Mouse (Mus musculus): Measurements from ENCODE around the gene BC107364. TPM values are rescaled to one million over a fixed set of nuclear protein-coding genes. Genes with fewer than 3 reads are reported as not detected.
"Not testable (repeated sequence)": the region's sequence is repeated elsewhere in the genome, so short reads cannot be mapped to it uniquely, and the experiment has no call there.

Gene BC107364
- total RNA-seq, 2 experiments from 2014 or later = not detected

GRCm38 (mm10) chr3:96460568-96460870 is 8.4 kb upstream of the BC107364 start:
- intact Hi-C loops (cut with DNase I); DNase-seq (ENCODE audit: low spot score in 2 of 2): not testable (repeated sequence)

DNA sequence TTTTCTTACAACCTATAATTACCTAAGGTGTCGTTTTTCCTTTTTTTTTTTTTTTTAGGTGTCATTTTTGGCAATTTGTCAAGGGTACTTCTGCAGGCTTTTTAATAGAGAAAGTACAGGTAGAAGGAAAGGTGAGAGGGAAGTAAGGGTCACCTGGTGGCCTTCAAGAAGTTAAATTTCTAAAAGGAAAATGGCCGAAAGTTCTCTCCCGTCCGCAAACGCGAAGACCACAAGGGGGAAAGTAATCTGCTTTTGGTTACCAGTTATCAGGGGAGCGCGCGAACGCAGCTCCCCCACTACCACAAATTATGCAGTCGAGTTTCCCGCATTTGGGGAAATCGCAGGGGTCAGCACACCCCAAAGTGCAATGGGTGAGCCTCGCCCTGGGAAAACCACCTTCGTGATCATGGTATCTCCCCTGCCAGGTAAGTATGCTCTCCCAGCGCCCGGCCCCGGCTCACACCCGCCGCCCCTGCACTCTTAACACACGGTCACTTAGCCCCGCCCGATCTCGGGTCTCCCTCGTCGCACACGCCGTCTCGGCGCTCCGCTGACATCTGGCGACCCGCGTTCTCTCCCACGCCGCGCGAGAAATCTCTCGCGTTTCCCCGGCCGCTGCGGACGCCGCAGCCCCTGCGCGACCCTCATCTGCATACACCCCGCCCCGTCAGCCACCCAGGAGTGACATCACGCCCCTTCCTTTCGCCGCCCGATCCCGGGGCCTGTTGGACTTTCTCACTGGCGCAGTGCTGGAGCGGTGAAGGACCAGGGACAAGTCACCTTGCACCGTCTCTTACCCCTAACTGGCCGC is 7.9 kb upstream of the BC107364 start:
- intact Hi-C loops (cut with DNase I); DNase-seq (ENCODE audit: low spot score in 2 of 2): not testable (repeated sequence)

DNA sequence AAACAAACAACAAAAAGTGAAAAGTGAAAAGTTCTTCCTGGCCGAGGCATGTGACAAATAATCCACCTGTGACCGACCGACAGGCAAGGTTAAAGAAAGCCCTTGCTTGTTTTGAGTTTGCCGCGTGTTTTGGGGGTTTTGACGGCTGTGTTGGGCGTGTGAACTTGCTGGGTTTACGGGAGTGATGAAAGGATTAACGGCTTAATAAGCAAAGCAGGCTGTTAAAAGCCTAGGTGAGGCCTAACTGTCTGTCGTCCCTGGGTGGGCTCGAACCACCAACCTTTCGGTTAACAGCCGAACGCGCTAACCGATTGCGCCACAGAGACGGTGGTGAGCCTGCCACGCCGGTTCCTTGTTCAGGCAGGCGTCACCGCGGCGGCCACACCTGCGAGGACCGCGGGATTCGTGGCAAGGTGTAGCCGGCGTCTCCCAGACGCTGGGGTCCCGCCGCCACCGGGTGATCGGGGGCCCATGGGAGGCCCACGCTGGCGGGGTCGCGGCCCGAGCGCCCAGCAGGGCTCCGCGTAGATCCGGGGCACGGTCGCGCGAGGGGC is 6.9 kb upstream of the BC107364 start:
- intact Hi-C loops (cut with DNase I); DNase-seq (ENCODE audit: low spot score in 2 of 2): not testable (repeated sequence)

DNA sequence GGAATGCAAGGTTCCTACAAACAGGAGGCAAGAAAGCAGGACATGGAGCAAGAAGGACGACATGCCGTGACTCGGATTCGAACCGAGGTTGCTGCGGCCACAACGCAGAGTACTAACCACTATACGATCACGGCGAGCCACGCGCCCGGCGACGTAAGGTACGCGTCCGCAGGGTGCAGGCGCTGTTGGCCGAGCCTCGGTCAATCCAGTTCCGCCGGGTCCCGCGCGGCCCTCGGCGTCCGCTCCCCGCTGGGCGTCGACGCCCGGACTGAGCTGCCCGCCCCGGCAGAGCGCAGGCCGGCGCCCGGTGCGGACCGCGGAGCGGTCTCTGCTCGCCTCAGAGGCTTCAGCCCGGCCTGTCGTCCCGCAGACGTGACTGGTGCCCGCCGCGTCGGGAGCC is 5.9 kb upstream of the BC107364 start:
- intact Hi-C loops (cut with DNase I); DNase-seq (ENCODE audit: low spot score in 2 of 2): not testable (repeated sequence)

DNA sequence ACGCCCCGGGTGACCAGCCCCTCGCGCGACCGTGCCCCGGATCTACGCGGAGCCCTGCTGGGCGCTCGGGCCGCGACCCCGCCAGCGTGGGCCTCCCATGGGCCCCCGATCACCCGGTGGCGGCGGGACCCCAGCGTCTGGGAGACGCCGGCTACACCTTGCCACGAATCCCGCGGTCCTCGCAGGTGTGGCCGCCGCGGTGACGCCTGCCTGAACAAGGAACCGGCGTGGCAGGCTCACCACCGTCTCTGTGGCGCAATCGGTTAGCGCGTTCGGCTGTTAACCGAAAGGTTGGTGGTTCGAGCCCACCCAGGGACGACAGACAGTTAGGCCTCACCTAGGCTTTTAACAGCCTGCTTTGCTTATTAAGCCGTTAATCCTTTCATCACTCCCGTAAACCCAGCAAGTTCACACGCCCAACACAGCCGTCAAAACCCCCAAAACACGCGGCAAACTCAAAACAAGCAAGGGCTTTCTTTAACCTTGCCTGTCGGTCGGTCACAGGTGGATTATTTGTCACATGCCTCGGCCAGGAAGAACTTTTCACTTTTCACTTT is 847 bp downstream of the BC107364 start:
- DNase-seq (ENCODE audit: low spot score in 2 of 2); intact Hi-C loops (cut with DNase I): not testable (repeated sequence)

- DNase-seq (ENCODE audit: low spot score in 2 of 2); intact Hi-C loops (cut with DNase I): not testable (repeated sequence)
Observed at GRCm38 (mm10) chr3:96450586-96450896, 1.6 kb downstream of the BC107364 start.

GRCm38 (mm10) chr3:96449762-96450585 is 2.1 kb downstream of the BC107364 start:
- intact Hi-C loops (cut with DNase I); DNase-seq (ENCODE audit: low spot score in 2 of 2): not testable (repeated sequence)

DNA sequence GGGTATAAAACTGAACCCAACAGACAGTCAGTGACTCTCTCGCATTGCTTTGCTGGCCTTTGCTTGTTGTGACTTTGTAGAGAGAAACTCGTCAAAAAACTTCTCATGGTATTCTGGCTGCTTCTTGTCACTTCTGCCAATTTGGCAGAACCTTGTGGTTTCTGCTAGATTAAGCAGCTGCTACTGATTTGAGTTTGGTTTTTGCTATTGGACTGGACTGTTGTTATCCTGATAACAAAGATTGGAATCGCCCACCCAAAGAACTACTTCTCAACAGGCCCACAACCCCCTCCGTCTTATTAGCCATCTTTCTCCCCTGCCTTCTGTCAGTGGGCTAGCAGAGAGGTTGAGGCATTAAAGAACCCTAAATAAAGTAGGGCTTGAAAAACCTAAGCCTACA is 6.7 kb downstream of the BC107364 start:
- intact Hi-C loops (cut with DNase I) = no loop called here

GRCm38 (mm10) chr3:96440578-96440977 is 11.5 kb downstream of the BC107364 start:
- intact Hi-C loops (cut with DNase I) = loop anchor here (5.0 kb wide), 1 partner anchor 113 kb away; no protein-coding TSS in a partner anchor
- peak; percentile 56 to 61 for DNase-seq (ENCODE audit: low spot score in 2 of 2)

More for the DNA sequence above, 6.7 kb downstream of the BC107364 start:
- no peak for DNase-seq (ENCODE audit: low spot score in 2 of 2)

GRCm38 (mm10) chr3:96435557-96436091 is 16.5 kb downstream of the BC107364 start:
- peak; percentile 51 to 55 for DNase-seq (ENCODE audit: low spot score in 2 of 2)
- intact Hi-C loops (cut with DNase I) = loop anchor here (2.0 kb wide), 1 partner anchor 151 kb away; no protein-coding TSS in a partner anchor

DNA sequence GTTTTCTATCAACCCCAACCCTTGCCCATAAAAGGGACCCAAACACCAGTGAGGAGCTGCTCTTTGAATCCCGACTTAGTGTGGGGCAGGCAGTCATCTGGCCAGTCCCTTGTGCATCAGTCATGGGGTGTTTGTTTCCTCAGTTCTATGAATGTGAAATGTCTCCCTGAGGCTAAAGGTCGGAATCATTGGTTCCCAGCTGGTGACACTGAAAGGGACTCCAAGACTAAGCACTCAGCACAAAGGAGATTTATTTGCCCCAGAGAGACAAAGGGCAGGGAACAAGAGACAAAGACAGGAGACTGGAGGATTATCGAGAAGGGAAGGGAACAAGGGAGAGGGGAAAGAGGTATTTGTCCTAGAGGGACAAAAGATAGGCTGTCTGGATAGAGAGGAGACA is 19.9 kb downstream of the BC107364 start:
- intact Hi-C loops (cut with DNase I) = no loop called here
- DNase-seq (ENCODE audit: low spot score in 2 of 2) = no peak

DNA sequence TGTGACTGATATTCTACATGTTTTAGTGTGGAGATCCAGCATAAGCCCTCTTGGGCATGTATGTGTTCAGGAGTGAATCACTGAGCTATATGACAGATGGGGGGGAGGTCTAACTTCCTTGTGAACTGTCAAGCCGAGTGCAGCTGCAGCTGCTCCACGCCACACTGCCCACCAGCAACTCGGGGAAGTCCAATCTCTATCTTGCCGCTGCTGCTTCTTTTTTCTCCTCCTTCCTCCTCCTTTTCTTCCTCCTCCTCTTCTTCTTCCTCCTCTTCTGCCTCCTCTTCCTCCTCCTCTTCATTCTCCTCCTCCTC is 22.3 kb downstream of the BC107364 start:
- intact Hi-C loops (cut with DNase I) = no loop called here
- no peak for DNase-seq (ENCODE audit: low spot score in 2 of 2)

- intact Hi-C loops (cut with DNase I) = no loop called here
- DNase-seq (ENCODE audit: low spot score in 2 of 2) = no peak
Observed at GRCm38 (mm10) chr3:96428941-96429818, 22.9 kb downstream of the BC107364 start.

GRCm38 (mm10) chr3:96427761-96428462 is 24.2 kb downstream of the BC107364 start:
- intact Hi-C loops (cut with DNase I) = no loop called here
- DNase-seq (ENCODE audit: low spot score in 2 of 2) = peak; percentile 47 to 83

DNA sequence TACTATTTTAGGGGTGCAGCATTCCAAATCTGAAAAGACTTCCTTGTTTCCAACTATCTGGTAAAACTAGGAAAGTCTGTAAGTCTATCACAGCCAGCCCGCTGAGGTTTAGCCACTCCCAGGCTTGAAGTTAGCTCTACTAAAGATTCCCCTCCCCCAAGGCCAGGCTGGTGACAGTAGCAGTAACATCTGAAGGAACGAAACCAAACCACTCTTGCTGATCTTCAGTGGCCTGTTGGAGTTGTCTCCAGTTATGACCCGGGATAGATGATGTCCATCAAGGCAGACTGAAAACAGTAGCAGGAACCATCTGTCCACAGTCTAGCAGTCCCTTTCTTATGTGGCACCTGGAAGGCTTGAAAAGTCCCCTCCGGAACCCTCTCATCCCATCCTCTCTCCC is 24.8 kb downstream of the BC107364 start:
- DNase-seq (ENCODE audit: low spot score in 2 of 2) = no peak
- intact Hi-C loops (cut with DNase I) = no loop called here

DNA sequence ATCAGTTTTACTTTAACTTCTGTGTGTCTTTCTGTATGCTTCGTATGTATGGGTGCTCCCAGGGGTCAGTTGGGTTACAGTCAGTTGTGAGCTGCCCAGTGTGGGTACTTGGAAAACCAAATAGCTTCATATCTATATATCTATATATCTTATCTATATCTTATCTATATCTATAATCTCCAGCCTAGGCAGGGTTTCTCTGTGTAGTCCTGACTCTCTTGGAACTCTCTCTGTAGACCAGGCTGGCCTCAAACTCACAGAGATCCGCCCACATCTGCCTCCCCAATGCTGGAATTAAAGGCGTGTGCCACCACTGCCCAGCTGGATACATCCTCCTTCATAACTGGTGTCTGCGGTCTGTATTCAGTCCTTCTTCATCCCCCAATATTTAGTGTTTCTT is 25.8 kb downstream of the BC107364 start:
- DNase-seq (ENCODE audit: low spot score in 2 of 2) = no peak
- intact Hi-C loops (cut with DNase I) = no loop called here

- intact Hi-C loops (cut with DNase I); DNase-seq (ENCODE audit: low spot score in 2 of 2): not testable (repeated sequence)
Observed at GRCm38 (mm10) chr3:96424447-96424846, 27.7 kb downstream of the BC107364 start.

GRCm38 (mm10) chr3:96423889-96424288 is 28.2 kb downstream of the BC107364 start:
- intact Hi-C loops (cut with DNase I) = no loop called here

GRCm38 (mm10) chr3:96420796-96421195 is 31.3 kb downstream of the BC107364 start:
- DNase-seq (ENCODE audit: low spot score in 2 of 2) = no peak
- intact Hi-C loops (cut with DNase I) = no loop called here

More at GRCm38 (mm10) chr3:96423889-96424288, 28.2 kb downstream of the BC107364 start:
- peak in 1 of 2 experiments; percentile 15 for DNase-seq (ENCODE audit: low spot score in 2 of 2)

Measured in left cerebral cortex, postnatal 25 days (tissue).